Mouse (Mus musculus) midbrain, postnatal 0 days (tissue): ENCODE results near the gene Dock1. TPM values are rescaled to one million over a fixed set of nuclear protein-coding genes. Genes with fewer than 3 reads are reported as not detected.

Source experiments
- ATAC-seq: fragments of 200-750 bp; cut with Nextera tagmentation; 2 replicates; pipeline ENCODE4 v1.8.0; 2017; ENCODE audit warnings: moderate number of reproducible peaks, mild to moderate bottlenecking, moderate TSS enrichment, moderate library complexity; ENCODE audit not compliant: low FRiP score
- DNase-seq: peaks from one replicate; pipeline ENCODE4 v3.0.0-alpha.2; 2015; ENCODE audit warnings: low spot score
- H3K27ac ChIP-seq: fragments of 300-500 bp; sonication (generic); 2 replicates; pipeline ENCODE4 v1.5.1; 2014; ENCODE audit warnings: low read depth, mild to moderate bottlenecking, low read length, mixed read lengths
- H3K27me3 ChIP-seq: fragments of 300-500 bp; sonication (generic); 2 replicates; pipeline ENCODE4 v1.6.1; 2014; ENCODE audit warnings: low read length, control low read depth, mixed read lengths; ENCODE audit not compliant: insufficient read depth
- H3K36me3 ChIP-seq: fragments of 300-500 bp; sonication (generic); 2 replicates; pipeline ENCODE4 v1.6.1; 2014; ENCODE audit warnings: low read length, control low read depth, mixed read lengths; ENCODE audit not compliant: insufficient read depth
- H3K4me1 ChIP-seq: fragments of 300-500 bp; sonication (generic); 2 replicates; pipeline ENCODE4 v1.6.1; 2014; ENCODE audit warnings: mild to moderate bottlenecking, control low read depth, antibody characterized with exemption, low read length, mixed read lengths; ENCODE audit not compliant: insufficient read depth
- H3K4me2 ChIP-seq: fragments of 300-500 bp; sonication (generic); 2 replicates; pipeline ENCODE4 v1.6.1; 2014; ENCODE audit warnings: low read depth, mild to moderate bottlenecking, low read length, mixed read lengths; ENCODE audit not compliant: poor library complexity, severe bottlenecking
- H3K4me3 ChIP-seq: fragments of 300-500 bp; sonication (generic); 2 replicates; pipeline ENCODE4 v1.5.1; 2014; ENCODE audit warnings: low read depth, mild to moderate bottlenecking, low read length, moderate library complexity
- H3K9ac ChIP-seq: fragments of 300-500 bp; sonication (generic); replicated peaks from 2 replicates; pipeline ENCODE4 v1.6.1; 2014; ENCODE audit warnings: mild to moderate bottlenecking, low read length, moderate library complexity, mixed read lengths; ENCODE audit not compliant: poor library complexity, severe bottlenecking
- H3K9me3 ChIP-seq: fragments of 300-500 bp; sonication (generic); 2 replicates; pipeline ENCODE4 v1.6.1; 2016; ENCODE audit warnings: low read length, control low read depth
- CTCF ChIP-seq: IDR thresholded peaks from 2 replicates; pipeline ENCODE4 v1.5.1; 2016; ENCODE audit warnings: antibody characterized with exemption, mild to moderate bottlenecking
- WGBS: fragments of 180-500 bp; shearing (Covaris S2); extraction: QIAGEN DNeasy Blood & Tissue Kit; methylation state at CpG from one replicate; pipeline ENCODE4 v1.1.7; 2014; 5-methylcytosine and 5-hydroxymethylcytosine counted together
- polyA plus RNA-seq: library from polyadenylated mRNA; unstranded; fragments of >200 nt; fragmentation: Nextera tagmentation; extraction: Ambion mirVana; gene quantifications from 2 replicates; pipeline ENCODE4 v1.2.1, GENCODE M21; 2015
- total RNA-seq: library from RNA; depleted of rRNA; stranded (reverse); fragments of >200 nt; gene quantifications from 2 replicates; pipeline ENCODE4 v1.2.3, GENCODE M21; 2014

Gene Dock1
- total and polyA plus RNA-seq, 2 experiments from 2014 or later = 5.3 to 14.2 TPM

GRCm38 (mm10) chr7:135165155-135165554 lies 494.7 kb downstream of the Dock1 start:
- peak; percentile 67 for TF ChIP-seq CTCF
- no peak overlapping the region for H3K4me3 ChIP-seq
- no peak overlapping the region for H3K4me2 ChIP-seq
- no peaks in the 10 kb centered on the region for H3K27me3 ChIP-seq
- no peaks in the 10 kb centered on the region for H3K9me3 ChIP-seq
- DNase-seq = peak; percentile 67
- no peak overlapping the region for H3K9ac ChIP-seq
- H3K36me3 ChIP-seq = no peaks in the 10 kb centered on the region
- no peak overlapping the region for H3K27ac ChIP-seq
- no peaks in the 10 kb centered on the region for H3K4me1 ChIP-seq
- WGBS = 33% methylated on average over 3 of the region's 3 CpGs
- no peak for ATAC-seq

- H3K4me1 ChIP-seq = no peaks in the 10 kb centered on the region
- H3K4me2 ChIP-seq = no peak overlapping the region
- H3K4me3 ChIP-seq = no peak overlapping the region
- DNase-seq (no peak), ATAC-seq (no peak)
- H3K9ac ChIP-seq = no peak overlapping the region
- no peak for TF ChIP-seq CTCF
- no peak overlapping the region for H3K27ac ChIP-seq
- no peaks in the 10 kb centered on the region for H3K36me3 ChIP-seq
- H3K9me3 ChIP-seq = no peaks in the 10 kb centered on the region
- no peaks in the 10 kb centered on the region for H3K27me3 ChIP-seq
- WGBS = 74% methylated on average over 4 of the region's 4 CpGs
Measured at GRCm38 (mm10) chr7:135169936-135170335, 499.5 kb downstream of the Dock1 start.

GRCm38 (mm10) chr7:135172219-135172618 lies 501.8 kb downstream of the Dock1 start:
- Histone ChIP-seq H3K9me3 (no peaks in the 10 kb centered on the region), H3K27me3 (no peaks in the 10 kb centered on the region), H3K27ac (no peak overlapping the region), H3K36me3 (no peaks in the 10 kb centered on the region), H3K4me1 (no peaks in the 10 kb centered on the region), H3K9ac (no peak overlapping the region), H3K4me2 (no peak overlapping the region; the same call in 1 of the 2 replicates), H3K4me3 (no peak overlapping the region)
- peak; percentile 47 for DNase-seq
- no peak for ATAC-seq
- no peak for TF ChIP-seq CTCF
- WGBS = 48% methylated on average over 9 of the region's 9 CpGs

GRCm38 (mm10) chr7:135194190-135194589 lies 523.7 kb downstream of the Dock1 start:
- TF ChIP-seq CTCF = no peak
- no peak overlapping the region for H3K9ac ChIP-seq
- H3K4me2 ChIP-seq = no peak overlapping the region
- no peaks in the 10 kb centered on the region for H3K27me3 ChIP-seq
- WGBS = 94% methylated on average over 3 of the region's 3 CpGs
- DNase-seq = no peak
- no peaks in the 10 kb centered on the region for H3K36me3 ChIP-seq
- no peaks in the 10 kb centered on the region for H3K9me3 ChIP-seq
- ATAC-seq = no peak
- no peaks in the 10 kb centered on the region for H3K4me1 ChIP-seq
- no peak overlapping the region for H3K4me3 ChIP-seq
- H3K27ac ChIP-seq = no peak overlapping the region

- Histone ChIP-seq H3K27me3 (no peaks in the 10 kb centered on the region), H3K36me3 (no peaks in the 10 kb centered on the region), H3K4me3 (no peak overlapping the region), H3K27ac (no peak overlapping the region), H3K4me1 (no peaks in the 10 kb centered on the region), H3K9ac (no peak overlapping the region), H3K9me3 (no peaks in the 10 kb centered on the region), H3K4me2 (no peak overlapping the region)
- no peak for TF ChIP-seq CTCF
- DNase-seq (no peak), ATAC-seq (no peak)
- WGBS = 96% methylated on average over 2 of the region's 2 CpGs
Measured at GRCm38 (mm10) chr7:135195631-135196030, 525.2 kb downstream of the Dock1 start.

- no peak for TF ChIP-seq CTCF
- H3K9me3 ChIP-seq = no peaks in the 10 kb centered on the region
- H3K4me2 ChIP-seq = no peak overlapping the region
- DNase-seq (no peak), ATAC-seq (no peak)
- H3K36me3 ChIP-seq = no peaks in the 10 kb centered on the region
- H3K9ac ChIP-seq = no peak overlapping the region
- 94% methylated on average over 10 of the region's 10 CpGs for WGBS
- no peak overlapping the region for H3K4me3 ChIP-seq
- no peaks in the 10 kb centered on the region for H3K27me3 ChIP-seq
- H3K4me1 ChIP-seq = no peaks in the 10 kb centered on the region
- no peak overlapping the region for H3K27ac ChIP-seq
Measured at GRCm38 (mm10) chr7:135196828-135197227, 526.4 kb downstream of the Dock1 start.
